Mouse (Mus musculus) frontal cortex, postnatal 25 days (tissue): ENCODE results near the gene Adap2.

ENCODE experiments used
- DNase-seq, 2 experiments: peaks; one replicate each; pipeline ENCODE4 v3.0.0; 2022; ENCODE audit warnings: low spot score in 2 of 2

Adap2 gene

DNA sequence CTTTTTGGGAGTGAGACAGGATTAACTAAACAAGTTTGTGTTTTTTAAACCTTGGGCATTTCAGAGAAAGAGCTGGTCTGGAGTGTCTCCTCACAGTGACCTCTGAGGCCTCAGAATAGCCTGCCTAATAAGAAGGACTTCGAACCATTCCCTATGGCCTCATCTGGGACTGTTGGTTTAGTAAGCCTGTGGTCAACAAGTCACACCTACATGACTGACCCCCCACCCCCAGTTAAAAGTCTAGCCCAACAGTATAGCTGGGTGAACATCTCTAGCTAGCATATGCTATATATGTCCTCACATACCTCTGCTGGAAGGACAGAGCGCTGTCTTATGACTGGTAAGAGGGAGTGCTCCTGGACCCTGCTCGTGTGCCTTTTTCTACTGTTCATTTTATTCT, 45.4 kb downstream of the Adap2 start:
- no peak for DNase-seq

- no peak for DNase-seq
These were observed 45.9 kb downstream of the Adap2 start for GRCm38 (mm10) chr11:80199773-80200172.

- DNase-seq: no peak
These were observed 46.4 kb downstream of the Adap2 start for GRCm38 (mm10) chr11:80200326-80200725.

GRCm38 (mm10) chr11:80202296-80202695, 48.4 kb downstream of the Adap2 start:
- no peak for DNase-seq

DNA sequence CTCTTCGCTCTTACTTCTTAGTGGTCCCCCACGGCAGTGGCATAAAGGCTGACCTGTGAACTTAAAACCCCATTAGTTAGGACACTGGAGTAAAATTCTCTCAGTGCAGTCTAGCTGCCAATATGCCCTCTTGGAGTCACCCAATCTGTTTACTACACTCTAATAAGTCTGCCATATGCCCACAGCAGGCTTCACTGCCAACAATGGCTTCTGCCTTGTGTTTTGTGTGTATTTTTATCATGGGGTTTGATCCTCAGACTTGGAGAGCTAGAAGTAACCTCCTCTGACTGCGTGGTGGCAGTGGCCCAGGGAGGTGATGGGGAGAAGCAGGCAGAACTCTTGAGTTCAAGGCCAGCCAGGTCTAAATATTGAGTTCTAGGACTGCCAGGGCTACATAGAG, 50.1 kb downstream of the Adap2 start:
- DNase-seq: no peak

DNA sequence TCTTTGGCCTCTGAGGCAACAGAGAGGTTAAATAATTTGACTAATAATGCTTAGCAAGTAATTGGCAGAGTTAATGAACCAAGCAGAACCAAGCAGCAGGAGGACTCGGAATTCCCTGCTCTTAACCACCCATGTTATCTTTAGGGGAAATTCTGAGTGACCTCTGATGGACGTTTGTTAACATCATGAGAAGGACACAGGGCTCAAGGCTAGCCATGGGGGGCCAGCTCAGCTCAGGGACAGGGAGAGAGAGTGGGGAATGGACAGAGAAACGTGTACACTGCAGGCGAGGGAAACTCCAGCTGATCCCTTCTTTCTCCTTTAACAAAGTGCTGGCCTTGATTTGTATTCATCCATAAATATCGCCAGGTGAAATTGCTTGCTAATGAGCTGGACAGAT, 51.0 kb downstream of the Adap2 start:
- no peak for DNase-seq

- DNase-seq: no peak
These were observed 54.6 kb downstream of the Adap2 start for GRCm38 (mm10) chr11:80208465-80208859.

- DNase-seq: peak; percentile 93 to 95
These were observed 55.2 kb downstream of the Adap2 start, which contains the start of gene Rhot1 for GRCm38 (mm10) chr11:80208860-80209800. TSS of gene Rhot1 (plus strand) at chr11:80209019.

GRCm38 (mm10) chr11:80210321-80210720, 56.4 kb downstream of the Adap2 start:
- no peak for DNase-seq

GRCm38 (mm10) chr11:80212282-80212681, 58.4 kb downstream of the Adap2 start:
- no peak for DNase-seq

GRCm38 (mm10) chr11:80215291-80215690, 61.4 kb downstream of the Adap2 start:
- DNase-seq: no peak

GRCm38 (mm10) chr11:80218657-80219293, 64.9 kb downstream of the Adap2 start:
- DNase-seq: no peak
